Mouse (Mus musculus): Measurements from ENCODE around the gene Tgfbr2. TPM values are rescaled to one million over a fixed set of nuclear protein-coding genes. Genes with fewer than 3 reads are reported as not detected.
"Not testable (repeated sequence)": the region's sequence is repeated elsewhere in the genome, so short reads cannot be mapped to it uniquely, and the experiment has no call there.

Tgfbr2 gene
- polyA plus RNA-seq, 1 experiment from 2014 or later: 9.4 TPM

GRCm38 (mm10) chr9:116090296-116090695, 84.9 kb downstream of the Tgfbr2 start:
- no peak overlapping the region for H3K4me3 ChIP-seq
- no peak for DNase-seq (ENCODE audit: low spot score)
- peaks cover 6% of the 10 kb centered on the region; the same call in 1 of the 2 replicates for H3K4me1 ChIP-seq
- no peak overlapping the region for H3K27ac ChIP-seq
- no peaks in the 10 kb centered on the region for H3K27me3 ChIP-seq (ENCODE audit: insufficient read depth, poor library complexity, severe bottlenecking)
- H3K9me3 ChIP-seq: no peaks in the 10 kb centered on the region
- WGBS: 83% methylated on average over 9 of the region's 9 CpGs
- peaks cover 5% of the 10 kb centered on the region; the same call in 1 of the 2 replicates for H3K36me3 ChIP-seq

DNA sequence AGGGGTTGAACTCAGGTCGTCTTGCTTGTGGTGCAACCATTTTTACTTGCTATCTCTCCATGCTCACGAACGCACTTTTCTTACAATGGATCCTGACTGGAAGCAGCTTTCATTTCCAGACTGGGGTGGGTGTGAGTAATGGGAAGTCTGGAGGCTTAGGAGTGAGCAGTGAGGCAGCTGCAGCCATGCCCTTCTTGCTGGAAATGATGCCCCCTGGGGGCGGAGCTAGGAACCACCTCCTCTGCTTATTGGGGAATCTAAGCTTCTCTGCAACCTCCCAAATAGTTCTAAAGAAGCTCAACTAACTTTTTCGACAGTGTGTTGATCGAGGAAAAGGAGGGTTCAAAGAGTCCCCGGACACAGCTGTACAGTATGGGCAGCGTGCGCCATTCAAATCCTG, 86.2 kb downstream of the Tgfbr2 start:
- peaks cover 5% of the 10 kb centered on the region; the same call in 1 of the 2 replicates for H3K36me3 ChIP-seq
- H3K9me3 ChIP-seq: no peaks in the 10 kb centered on the region
- H3K4me1 ChIP-seq: peaks cover 6% of the 10 kb centered on the region; the same call in 1 of the 2 replicates
- H3K27me3 ChIP-seq (ENCODE audit: insufficient read depth, poor library complexity, severe bottlenecking): no peaks in the 10 kb centered on the region
- 85% methylated on average over 9 of the region's 9 CpGs for WGBS
- H3K27ac ChIP-seq: no peak overlapping the region
- no peak for DNase-seq (ENCODE audit: low spot score)
- H3K4me3 ChIP-seq: no peak overlapping the region

DNA sequence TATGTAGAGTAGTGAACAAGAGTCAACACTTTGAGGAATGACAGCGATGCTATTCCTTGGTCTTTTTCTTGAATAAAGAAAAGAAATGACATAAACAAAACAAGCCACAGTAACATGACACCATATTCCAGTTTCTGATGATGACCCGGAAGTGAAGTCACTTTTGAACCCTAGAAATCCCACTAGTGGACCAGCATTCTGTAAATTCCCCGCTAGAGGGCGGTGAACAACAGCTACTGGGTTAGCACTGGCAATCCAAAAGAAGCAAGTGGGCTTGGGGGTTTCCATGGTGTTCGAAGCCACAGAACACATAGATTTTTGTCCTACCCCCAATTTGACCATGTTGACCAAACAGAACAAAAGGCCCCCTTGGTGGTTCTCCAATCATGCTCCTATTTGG, 87.3 kb downstream of the Tgfbr2 start:
- Histone ChIP-seq H3K27ac (no peak overlapping the region), H3K36me3 (peaks cover 4% of the 10 kb centered on the region; the same call in 1 of the 2 replicates), H3K4me1 (peaks cover 5% of the 10 kb centered on the region; the same call in 1 of the 2 replicates), H3K4me3 (no peak overlapping the region), H3K9me3 (no peaks in the 10 kb centered on the region), H3K27me3 (ENCODE audit: insufficient read depth, poor library complexity, severe bottlenecking) (no peaks in the 10 kb centered on the region)
- no peak for DNase-seq (ENCODE audit: low spot score)
- WGBS: 38% methylated on average over 5 of the region's 5 CpGs

GRCm38 (mm10) chr9:116087263-116087662, 87.9 kb downstream of the Tgfbr2 start:
- no peak for DNase-seq (ENCODE audit: low spot score)
- 91% methylated on average over 5 of the region's 5 CpGs for WGBS
- Histone ChIP-seq H3K9me3 (no peaks in the 10 kb centered on the region), H3K36me3 (no peaks in the 10 kb centered on the region), H3K4me1 (no peaks in the 10 kb centered on the region), H3K27ac (no peak overlapping the region), H3K27me3 (ENCODE audit: insufficient read depth, poor library complexity, severe bottlenecking) (no peaks in the 10 kb centered on the region), H3K4me3 (no peak overlapping the region)

GRCm38 (mm10) chr9:116085999-116086398, 89.2 kb downstream of the Tgfbr2 start:
- no peak overlapping the region for H3K27ac ChIP-seq

GRCm38 (mm10) chr9:116084324-116084931, 90.7 kb downstream of the Tgfbr2 start:
- H3K4me1 ChIP-seq: no peaks in the 10 kb centered on the region
- no peaks in the 10 kb centered on the region for H3K36me3 ChIP-seq
- no peak for DNase-seq (ENCODE audit: low spot score)
- H3K4me3 ChIP-seq: no peak overlapping the region
- H3K27me3 ChIP-seq (ENCODE audit: insufficient read depth, poor library complexity, severe bottlenecking): no peaks in the 10 kb centered on the region
- 89% methylated on average over 12 of the region's 12 CpGs for WGBS
- H3K27ac ChIP-seq: no peak overlapping the region
- no peaks in the 10 kb centered on the region for H3K9me3 ChIP-seq

More at GRCm38 (mm10) chr9:116085999-116086398, 89.2 kb downstream of the Tgfbr2 start:
- no peaks in the 10 kb centered on the region for H3K4me1 ChIP-seq
- H3K9me3 ChIP-seq: no peaks in the 10 kb centered on the region
- no peaks in the 10 kb centered on the region for H3K27me3 ChIP-seq (ENCODE audit: insufficient read depth, poor library complexity, severe bottlenecking)
- DNase-seq (ENCODE audit: low spot score): no peak
- whole genome bisulfite sequencing: 85% methylated on average over 6 of the region's 6 CpGs
- H3K4me3 ChIP-seq: no peak overlapping the region
- H3K36me3 ChIP-seq: no peaks in the 10 kb centered on the region

- 84% methylated on average over 8 of the region's 8 CpGs for WGBS
- DNase-seq (ENCODE audit: low spot score): no peak
Observed at GRCm38 (mm10) chr9:116083726-116084323, 91.3 kb downstream of the Tgfbr2 start.

GRCm38 (mm10) chr9:116083300-116083699, 91.9 kb downstream of the Tgfbr2 start:
- H3K27ac ChIP-seq: no peak overlapping the region
- no peaks in the 10 kb centered on the region for H3K9me3 ChIP-seq
- H3K4me1 ChIP-seq: no peaks in the 10 kb centered on the region
- WGBS: 84% methylated on average over 5 of the region's 5 CpGs
- DNase-seq (ENCODE audit: low spot score): no peak
- H3K4me3 ChIP-seq: no peak overlapping the region
- no peaks in the 10 kb centered on the region for H3K27me3 ChIP-seq (ENCODE audit: insufficient read depth, poor library complexity, severe bottlenecking)
- no peaks in the 10 kb centered on the region for H3K36me3 ChIP-seq

More at GRCm38 (mm10) chr9:116083726-116084323, 91.3 kb downstream of the Tgfbr2 start:
- H3K36me3 ChIP-seq: no peaks in the 10 kb centered on the region
- no peaks in the 10 kb centered on the region for H3K9me3 ChIP-seq
- no peak overlapping the region for H3K27ac ChIP-seq
- H3K27me3 ChIP-seq (ENCODE audit: insufficient read depth, poor library complexity, severe bottlenecking): no peaks in the 10 kb centered on the region
- H3K4me3 ChIP-seq: no peak overlapping the region
- H3K4me1 ChIP-seq: no peaks in the 10 kb centered on the region

DNA sequence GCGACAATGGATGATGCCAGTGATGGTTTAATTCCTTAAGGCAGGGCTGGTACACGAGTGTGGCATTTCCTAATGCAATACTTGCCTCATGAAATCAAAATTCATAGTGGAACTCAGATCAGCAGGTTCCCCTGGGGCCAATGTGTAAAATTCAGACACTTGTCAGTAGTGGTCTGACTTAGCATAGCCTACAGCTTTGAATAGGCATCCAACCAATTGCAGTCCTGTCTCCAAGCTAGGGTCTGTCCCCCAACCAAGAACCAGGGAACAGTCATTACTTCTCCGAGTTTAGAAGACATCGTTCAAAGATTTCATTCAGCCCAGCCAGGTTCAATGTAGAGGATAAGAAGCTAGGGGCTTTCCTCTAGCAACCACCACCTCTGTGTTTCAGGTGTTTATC, 93.4 kb downstream of the Tgfbr2 start:
- Histone ChIP-seq H3K27me3 (ENCODE audit: insufficient read depth, poor library complexity, severe bottlenecking) (no peaks in the 10 kb centered on the region), H3K4me3 (no peak overlapping the region), H3K36me3 (no peaks in the 10 kb centered on the region), H3K4me1 (no peaks in the 10 kb centered on the region), H3K9me3 (no peaks in the 10 kb centered on the region), H3K27ac (no peak overlapping the region)
- 81% methylated on average over 4 of the region's 4 CpGs for WGBS
- no peak for DNase-seq (ENCODE audit: low spot score)

GRCm38 (mm10) chr9:116077419-116077818, 97.7 kb downstream of the Tgfbr2 start:
- Histone ChIP-seq H3K4me3 (no peak overlapping the region), H3K9me3 (no peaks in the 10 kb centered on the region), H3K27me3 (ENCODE audit: insufficient read depth, poor library complexity, severe bottlenecking) (no peaks in the 10 kb centered on the region), H3K27ac (no peak overlapping the region), H3K4me1 (no peaks in the 10 kb centered on the region), H3K36me3 (no peaks in the 10 kb centered on the region)
- no peak for DNase-seq (ENCODE audit: low spot score)
- WGBS: 83% methylated on average over 2 of the region's 2 CpGs

- Histone ChIP-seq H3K4me3 (no peak overlapping the region), H3K4me1 (no peaks in the 10 kb centered on the region), H3K27ac (no peak overlapping the region), H3K27me3 (ENCODE audit: insufficient read depth, poor library complexity, severe bottlenecking) (no peaks in the 10 kb centered on the region), H3K36me3 (no peaks in the 10 kb centered on the region), H3K9me3 (no peaks in the 10 kb centered on the region)
- WGBS: 63% methylated on average over 2 of the region's 2 CpGs
- no peak for DNase-seq (ENCODE audit: low spot score)
Observed at GRCm38 (mm10) chr9:116076946-116077345, 98.2 kb downstream of the Tgfbr2 start.

- Histone ChIP-seq H3K4me3 (no peak overlapping the region), H3K4me1 (no peaks in the 10 kb centered on the region), H3K27ac (no peak overlapping the region), H3K27me3 (ENCODE audit: insufficient read depth, poor library complexity, severe bottlenecking) (no peaks in the 10 kb centered on the region), H3K9me3 (no peaks in the 10 kb centered on the region), H3K36me3 (no peaks in the 10 kb centered on the region)
- no peak for DNase-seq (ENCODE audit: low spot score)
- 76% methylated on average over 4 of the region's 4 CpGs for WGBS
Observed at GRCm38 (mm10) chr9:116076163-116076562, 99.0 kb downstream of the Tgfbr2 start.

DNA sequence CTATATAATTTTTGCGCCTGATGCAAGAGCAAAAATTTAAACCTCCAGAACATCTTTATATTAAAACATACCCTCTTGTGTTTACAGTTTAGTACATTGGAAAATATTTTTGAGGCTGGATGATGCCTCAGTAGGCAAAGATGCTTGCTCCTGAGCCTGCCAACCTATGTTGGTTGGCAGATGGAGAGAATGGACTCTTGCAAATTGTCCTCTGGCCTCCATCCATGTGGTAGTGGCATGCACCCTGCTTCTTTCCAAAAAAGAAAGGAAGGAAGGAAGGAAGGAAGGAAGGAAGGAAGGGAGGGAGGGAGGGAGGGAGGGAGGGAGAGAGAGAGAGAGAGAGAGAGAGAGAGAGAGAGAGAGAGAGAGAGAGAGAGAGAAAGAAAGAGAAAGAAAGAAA, 103.6 kb downstream of the Tgfbr2 start:
- H3K9me3 ChIP-seq; H3K27ac ChIP-seq; DNase-seq (ENCODE audit: low spot score); H3K4me1 ChIP-seq; H3K27me3 ChIP-seq (ENCODE audit: insufficient read depth, poor library complexity, severe bottlenecking); H3K36me3 ChIP-seq; H3K4me3 ChIP-seq: not testable (repeated sequence)
- 96% methylated on average over 1 of the region's 1 CpGs for WGBS

Measured in heart, embryonic 10.5 days (tissue).